Mouse (Mus musculus) gastrocnemius, postnatal 4 days (tissue): ENCODE results near the gene Xpnpep1. TPM values are rescaled to one million over a fixed set of nuclear protein-coding genes. Genes with fewer than 3 reads are reported as not detected.

Experiments used
- DNase-seq, 2 experiments: peaks; one replicate each; pipeline ENCODE4 v3.0.0; 2021 to 2022; ENCODE audit warnings: low spot score in 2 of 2, mixed read lengths in 2 of 2
- long read RNA-seq, 2 experiments: library from polyadenylated mRNA; stranded (forward); transcript quantifications; one replicate each; pipeline ENCODE4 v2.0.0; 2021
- total RNA-seq, 2 experiments: library from RNA; stranded (reverse); gene quantifications; 2 replicates each; pipeline ENCODE4 v1.2.3; 2021

Xpnpep1 gene
- total RNA-seq, result 10 to 100 TPM; 85.3 to 91.8 TPM
- long read RNA-seq, experiment 1, full-length matches to known transcripts, result 83 of 223 reads
- long read RNA-seq, experiment 1, partial matches to known transcripts, result 10 of 223 reads
- long read RNA-seq, experiment 1, other reads (novel, unspliced or antisense), result 130 of 223 reads
- long read RNA-seq, experiment 2, full-length matches to known transcripts, result 95 of 238 reads
- long read RNA-seq, experiment 2, partial matches to known transcripts, result 12 of 238 reads
- long read RNA-seq, experiment 2, other reads (novel, unspliced or antisense), result 131 of 238 reads

- no peak for DNase-seq
Observed at GRCm38 (mm10) chr19:53040164-53041132, at the start of gene Xpnpep1. Gene Xpnpep1, minus strand, starts transcription at chr19:53040214.

GRCm38 (mm10) chr19:53087268-53088143 is 47.5 kb upstream of the Xpnpep1 start:
- DNase-seq, result no peak

GRCm38 (mm10) chr19:53086861-53087260 is 46.8 kb upstream of the Xpnpep1 start:
- DNase-seq, result no peak

- no peak for DNase-seq
Observed at GRCm38 (mm10) chr19:53084735-53085134, 44.7 kb upstream of the Xpnpep1 start.

- DNase-seq, result no peak
Observed at GRCm38 (mm10) chr19:53082862-53083261, 42.8 kb upstream of the Xpnpep1 start.

DNA sequence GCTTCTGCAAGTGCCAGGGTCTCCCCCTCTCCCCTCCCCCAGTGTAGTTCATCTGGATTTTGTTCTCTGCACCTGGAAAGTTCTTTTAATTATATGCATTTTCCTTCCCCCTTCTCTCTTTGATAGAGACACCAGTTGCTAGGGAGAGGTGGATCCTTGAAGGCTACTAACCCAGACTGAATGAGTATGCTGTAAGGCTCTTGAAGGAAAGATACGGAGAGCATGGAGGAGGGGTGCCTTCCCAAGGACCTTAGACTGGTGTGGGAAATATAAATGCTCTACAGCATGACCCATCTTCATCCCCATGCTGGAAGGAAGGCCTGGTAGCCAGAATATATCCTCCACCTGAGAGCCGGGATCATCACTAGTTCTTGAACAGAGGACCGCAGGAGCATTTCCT is 41.3 kb upstream of the Xpnpep1 start:
- DNase-seq, result no peak

DNA sequence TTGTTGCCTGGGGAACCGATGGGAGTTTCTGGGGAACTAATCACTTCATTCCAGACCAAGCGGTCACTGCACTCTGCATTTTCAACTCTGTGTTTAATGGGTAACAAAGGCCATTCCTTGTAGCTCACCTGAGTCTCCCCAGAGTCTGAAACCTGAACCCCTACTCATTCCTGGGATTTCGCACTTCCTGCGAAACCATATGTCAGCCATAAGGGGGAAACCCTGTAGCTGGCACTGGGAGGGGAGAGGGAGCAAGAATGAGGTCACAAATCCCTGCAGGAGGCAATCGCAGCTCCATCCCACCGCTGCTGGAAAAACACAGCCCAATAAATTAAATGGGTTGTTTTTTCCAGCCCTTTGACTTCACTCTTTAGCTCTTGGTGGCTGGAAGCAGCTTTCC is 40.9 kb upstream of the Xpnpep1 start:
- DNase-seq, result no peak

DNA sequence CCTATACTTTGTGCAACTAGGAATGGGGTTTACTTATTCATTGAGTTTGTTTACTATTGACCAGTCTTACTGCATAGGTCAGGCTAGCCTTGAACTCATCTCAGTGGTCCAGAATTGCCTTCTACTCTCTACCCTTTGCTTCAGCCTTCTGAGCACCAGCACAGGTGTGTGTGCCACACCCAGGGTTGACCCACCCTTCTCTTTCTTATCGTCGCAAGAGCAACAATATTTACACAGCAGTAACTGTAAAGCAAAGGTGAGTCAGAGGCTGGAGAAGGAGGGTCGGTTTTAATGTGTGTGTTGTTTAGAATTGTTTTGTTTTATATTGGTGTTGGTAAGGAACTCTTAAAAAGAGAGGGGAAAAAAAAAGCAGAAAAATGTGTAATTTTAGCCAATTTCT is 40.5 kb upstream of the Xpnpep1 start:
- no peak for DNase-seq

DNA sequence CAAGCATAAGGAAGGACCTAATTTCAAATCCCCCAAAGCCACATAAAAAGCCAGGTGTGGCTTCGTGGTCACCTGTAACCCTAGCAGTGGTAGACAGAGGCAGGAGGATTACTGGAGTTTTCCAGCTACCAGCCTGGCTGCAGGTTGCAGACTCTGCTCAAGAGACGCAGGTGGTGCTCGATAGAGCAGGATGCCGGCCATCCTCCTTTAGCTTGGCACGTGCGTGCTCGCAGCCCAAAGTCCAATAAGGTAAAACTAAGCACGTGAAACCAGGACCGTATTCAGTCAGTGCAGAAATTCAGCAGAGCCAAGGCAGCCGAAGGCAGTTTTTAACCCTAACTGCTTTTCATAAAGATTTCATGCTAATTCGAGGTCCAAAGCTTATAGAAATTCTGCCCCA is 40.0 kb upstream of the Xpnpep1 start:
- no peak for DNase-seq

DNA sequence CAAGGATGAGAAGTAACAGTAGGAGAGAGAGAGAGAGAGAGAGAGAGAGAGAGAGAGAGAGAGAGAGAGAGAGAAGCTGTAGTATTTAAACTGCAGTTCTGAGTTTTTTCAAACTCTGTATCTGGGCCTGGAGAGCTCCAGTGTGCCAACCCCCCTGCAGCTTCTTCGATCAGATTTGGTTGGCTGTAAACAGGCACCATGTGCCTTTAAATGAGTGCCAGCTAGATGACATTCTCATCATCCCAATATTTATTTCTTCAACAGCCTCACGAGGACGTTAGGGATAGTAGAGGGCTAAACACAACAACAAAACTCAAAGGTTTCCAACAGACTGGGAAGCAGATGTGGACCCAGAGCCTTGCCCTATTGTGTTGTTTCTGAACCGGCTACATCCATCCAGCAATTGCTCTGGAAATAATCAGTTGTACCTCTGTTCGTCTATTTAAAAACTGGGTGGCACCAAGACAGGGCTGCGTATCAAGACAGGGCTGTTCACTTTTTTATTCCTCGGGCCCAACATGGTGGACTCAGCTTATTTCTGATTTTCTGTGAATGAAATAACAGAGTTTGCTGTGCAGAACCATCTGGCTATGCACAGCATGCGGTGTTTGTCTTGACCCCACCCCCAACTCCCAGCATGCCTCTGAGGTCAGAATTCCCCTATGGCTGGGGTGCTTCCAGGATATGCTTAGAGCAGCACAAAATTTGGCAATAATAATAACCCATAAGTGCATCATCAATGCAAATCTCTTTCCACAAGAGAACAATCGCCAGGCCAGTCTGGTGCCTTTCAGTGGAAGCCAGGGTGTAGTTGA is 38.5 kb upstream of the Xpnpep1 start:
- no peak for DNase-seq

DNA sequence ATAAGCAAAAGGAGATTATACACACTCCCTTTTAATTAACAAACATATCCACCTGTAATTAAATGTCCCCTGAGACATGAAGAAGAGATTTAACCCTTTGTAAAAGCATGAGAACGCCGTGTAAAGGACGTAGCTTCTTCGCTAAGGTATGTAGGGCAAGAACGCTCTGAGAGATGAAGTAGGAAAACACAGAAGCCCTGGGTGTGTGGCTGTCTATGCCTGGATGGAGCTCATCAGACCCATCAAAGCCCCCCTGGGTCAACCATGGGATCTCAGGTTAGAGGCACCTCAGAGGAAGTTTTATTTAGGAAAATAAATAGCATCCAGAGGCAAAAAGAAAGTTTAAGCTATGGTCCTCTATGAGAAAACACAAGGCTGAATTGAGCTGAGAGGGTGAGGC is 37.3 kb upstream of the Xpnpep1 start:
- DNase-seq, result no peak

DNA sequence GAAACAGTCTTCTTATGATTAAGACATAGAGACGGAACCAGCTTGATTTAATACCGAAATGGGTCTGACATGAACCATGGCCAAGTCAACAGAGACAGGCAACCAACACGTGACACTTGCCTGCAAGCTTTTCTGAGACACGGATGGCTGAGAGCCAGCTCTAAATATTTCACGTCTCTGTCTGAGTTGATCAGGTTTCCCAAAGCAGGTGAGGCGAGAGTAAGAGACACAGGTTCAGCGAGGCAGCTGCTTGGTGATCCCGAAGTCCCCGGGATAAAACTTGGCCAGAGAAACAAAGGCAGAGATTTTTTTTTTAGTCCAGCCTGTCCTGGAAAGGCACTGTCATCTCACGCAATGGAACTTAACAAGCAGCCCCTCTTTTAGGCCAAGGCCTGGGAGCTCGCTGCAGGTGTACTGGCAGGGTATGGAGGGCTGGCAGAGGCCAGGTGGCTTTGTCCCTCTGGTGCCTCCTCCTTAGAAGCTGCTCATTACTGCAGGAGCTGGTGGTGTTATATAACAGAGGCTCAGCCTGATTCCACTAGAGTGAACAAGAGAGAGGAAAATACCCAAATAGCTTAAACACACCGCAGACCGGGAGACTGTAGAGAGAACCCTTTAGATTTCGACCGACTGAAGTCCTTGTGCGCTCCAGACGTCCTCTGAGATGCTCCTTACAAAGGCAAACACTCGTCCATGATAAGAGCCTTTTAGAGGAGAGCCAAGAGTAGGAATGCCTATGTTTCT is 36.4 kb upstream of the Xpnpep1 start:
- no peak for DNase-seq

- DNase-seq, result no peak
Observed at GRCm38 (mm10) chr19:53075896-53076237, 35.9 kb upstream of the Xpnpep1 start.

- DNase-seq, result no peak
Observed at GRCm38 (mm10) chr19:53074899-53075722, 35.1 kb upstream of the Xpnpep1 start.

DNA sequence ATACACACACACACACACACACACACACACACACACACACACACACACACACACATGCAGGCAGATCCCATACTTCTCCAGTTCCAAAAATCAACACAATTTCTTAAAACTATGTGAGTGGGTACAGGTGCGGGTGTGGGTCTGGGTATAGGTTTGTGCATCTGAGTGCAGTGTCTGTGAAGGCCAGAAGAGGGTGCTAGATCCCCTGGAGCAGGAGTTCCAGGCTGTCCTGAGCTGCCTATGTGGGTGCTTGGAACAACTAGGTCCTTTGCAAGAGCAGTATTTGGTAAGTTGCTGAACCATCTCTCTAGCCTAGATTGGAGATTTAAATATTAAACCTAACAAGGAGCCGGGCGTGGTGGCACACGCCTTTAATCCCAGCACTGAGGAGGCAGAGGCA is 33.5 kb upstream of the Xpnpep1 start:
- no peak for DNase-seq

DNA sequence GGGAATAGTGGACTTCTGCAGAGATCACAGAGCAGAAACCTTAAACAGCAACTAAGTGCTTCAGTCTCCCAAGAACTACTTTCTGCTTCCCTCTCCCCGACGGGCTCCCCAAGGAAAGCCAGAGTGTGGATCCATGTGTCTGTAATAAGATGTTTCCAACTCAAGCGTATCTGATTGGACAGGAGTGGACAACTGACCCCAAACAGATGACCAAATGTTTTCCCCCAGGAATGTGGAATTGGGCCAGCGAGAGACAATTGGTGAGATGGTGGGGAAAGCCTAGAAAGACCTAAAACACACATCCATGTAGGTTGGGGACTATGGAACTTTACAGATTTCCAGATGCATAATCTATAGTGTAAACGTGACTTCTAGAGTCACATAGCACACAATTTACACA is 32.4 kb upstream of the Xpnpep1 start:
- DNase-seq, result no peak

- DNase-seq, result no peak
Observed at GRCm38 (mm10) chr19:53071651-53072050, 31.6 kb upstream of the Xpnpep1 start.

- DNase-seq, result no peak
Observed at GRCm38 (mm10) chr19:53070870-53071269, 30.9 kb upstream of the Xpnpep1 start.

DNA sequence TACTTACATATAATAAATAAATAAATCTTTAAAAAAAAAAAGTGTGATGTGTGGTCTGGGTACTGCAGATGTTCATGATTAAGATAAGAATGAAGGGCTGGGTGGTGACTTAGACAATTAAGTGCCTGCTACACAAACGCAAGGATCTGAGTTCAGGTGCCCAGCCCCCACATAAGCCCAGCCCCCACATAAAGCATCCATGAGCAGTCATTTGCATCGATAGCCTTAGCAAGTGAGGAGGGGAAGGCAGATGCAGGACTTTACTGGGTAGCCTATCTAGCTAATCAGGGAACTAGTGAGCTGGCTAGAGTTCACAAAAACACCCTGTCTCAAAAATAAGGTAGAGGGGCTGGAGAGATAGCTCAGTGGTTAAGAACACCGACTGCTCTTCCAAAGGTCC is 29.4 kb upstream of the Xpnpep1 start:
- DNase-seq, result no peak
